Mouse (Mus musculus): Measurements from ENCODE around the gene Syf2.
A peak's percentile ranks its signal among the peaks of the same experiment; 100 is the strongest.

Syf2 gene

GRCm38 (mm10) chr4:134923258-134924018 is 7.3 kb upstream of the Syf2 start, which contains the start of gene Rsrp1:
Gene Rsrp1, plus strand, starts transcription at chr4:134923592.
- peak; percentile 91 to 95 for DNase-seq (ENCODE audit: low spot score in 2 of 2)

GRCm38 (mm10) chr4:134924019-134924741 is 6.5 kb upstream of the Syf2 start:
- peak; percentile 16 to 28 for DNase-seq (ENCODE audit: low spot score in 2 of 2)

- DNase-seq (ENCODE audit: low spot score in 2 of 2) = no peak
Measured at GRCm38 (mm10) chr4:134925206-134925605, 5.5 kb upstream of the Syf2 start.

GRCm38 (mm10) chr4:134927815-134928463 is 2.8 kb upstream of the Syf2 start:
- no peak for DNase-seq (ENCODE audit: low spot score in 2 of 2)

- no peak for DNase-seq (ENCODE audit: low spot score in 2 of 2)
Measured at GRCm38 (mm10) chr4:134928464-134928836, 2.2 kb upstream of the Syf2 start.

GRCm38 (mm10) chr4:134929536-134929935 is 1.2 kb upstream of the Syf2 start:
- DNase-seq (ENCODE audit: low spot score in 2 of 2) = no peak

- DNase-seq (ENCODE audit: low spot score in 2 of 2) = no peak
Measured at GRCm38 (mm10) chr4:134930190-134930589, 508 bp upstream of the Syf2 start.

GRCm38 (mm10) chr4:134937240-134938176 is 6.8 kb downstream of the Syf2 start:
- no peak for DNase-seq (ENCODE audit: low spot score in 2 of 2)

- no peak for DNase-seq (ENCODE audit: low spot score in 2 of 2)
Measured at GRCm38 (mm10) chr4:134939900-134940299, 9.2 kb downstream of the Syf2 start.

- no peak for DNase-seq (ENCODE audit: low spot score in 2 of 2)
Measured at GRCm38 (mm10) chr4:134943758-134944538, 13.2 kb downstream of the Syf2 start.

- peak; percentile 60 to 72 for DNase-seq (ENCODE audit: low spot score in 2 of 2)
Measured at GRCm38 (mm10) chr4:134946024-134946744, 15.5 kb downstream of the Syf2 start.

- no peak for DNase-seq (ENCODE audit: low spot score in 2 of 2)
Measured at GRCm38 (mm10) chr4:134950518-134951091, 19.9 kb downstream of the Syf2 start.

GRCm38 (mm10) chr4:134954461-134954860 is 23.8 kb downstream of the Syf2 start:
- no peak for DNase-seq (ENCODE audit: low spot score in 2 of 2)

GRCm38 (mm10) chr4:134955196-134955595 is 24.5 kb downstream of the Syf2 start:
- no peak for DNase-seq (ENCODE audit: low spot score in 2 of 2)

- DNase-seq (ENCODE audit: low spot score in 2 of 2) = no peak
Measured at GRCm38 (mm10) chr4:134955845-134956244, 25.1 kb downstream of the Syf2 start.

GRCm38 (mm10) chr4:134956328-134956727 is 25.6 kb downstream of the Syf2 start:
- DNase-seq (ENCODE audit: low spot score in 2 of 2) = peak; percentile 26 to 48

- no peak for DNase-seq (ENCODE audit: low spot score in 2 of 2)
Measured at GRCm38 (mm10) chr4:134963021-134963776, 32.5 kb downstream of the Syf2 start.

- no peak for DNase-seq (ENCODE audit: low spot score in 2 of 2)
Measured at GRCm38 (mm10) chr4:134967887-134968604, 37.3 kb downstream of the Syf2 start.
